Mouse (Mus musculus) CH12.LX (cell line): ENCODE measurements at regions not wholly inside any gene's neighbourhood (a gene's known extent, or its start where the extent isn't known, plus 50 kb on each side); places are given as distances from the start of the nearest gene placed in this dataset.

Source experiments
- CHD2 ChIP-seq: IDR thresholded peaks from 2 replicates; pipeline ENCODE4 v1.6.1; 2011; ENCODE audit warnings: low read length, improper control_type of control experiment
- CTCF ChIP-seq, 2 experiments: IDR thresholded peaks in 1 of 2; conservative IDR thresholded peaks in 1 of 2; 2 replicates each; pipeline ENCODE4 v1.5.1; 2011 to 2012; ENCODE audit warnings: low read depth in 2 of 2, low read length in 2 of 2, improper control_type of control experiment in 1 of 2, inconsistent platforms in 1 of 2, mild to moderate bottlenecking in 1 of 2, moderate library complexity in 1 of 2
- ELF1 ChIP-seq: IDR thresholded peaks from 2 replicates; pipeline ENCODE4 v1.6.1; 2014; ENCODE audit warnings: low read depth, mild to moderate bottlenecking, inconsistent platforms, low read length, improper control_type of control experiment
- EP300 ChIP-seq: IDR thresholded peaks from 2 replicates; pipeline ENCODE4 v1.6.1; 2011; ENCODE audit warnings: low read length, improper control_type of control experiment
- MAFK ChIP-seq: IDR thresholded peaks from 2 replicates; pipeline ENCODE4 v1.6.1; 2011; ENCODE audit warnings: low read length, improper control_type of control experiment; ENCODE audit not compliant: insufficient replicate concordance
- MAZ ChIP-seq: IDR thresholded peaks from 2 replicates; pipeline ENCODE4 v1.6.1; 2012; ENCODE audit warnings: low read depth, mild to moderate bottlenecking, inconsistent platforms, low read length, improper control_type of control experiment, moderate library complexity
- POLR2A ChIP-seq: IDR thresholded peaks from 2 replicates; pipeline ENCODE4 v1.6.1; 2011; ENCODE audit warnings: low read depth, mild to moderate bottlenecking, improper control_type of control experiment, low read length
- RAD21 ChIP-seq: IDR thresholded peaks from 2 replicates; pipeline ENCODE4 v1.6.1; 2011; ENCODE audit warnings: low read depth, mild to moderate bottlenecking, low read length, improper control_type of control experiment, moderate library complexity
- TBP ChIP-seq: conservative IDR thresholded peaks from 2 replicates; pipeline ENCODE4 v1.6.1; 2011; ENCODE audit warnings: low read depth, low read length, improper control_type of control experiment
- USF1 ChIP-seq: IDR thresholded peaks from 2 replicates; pipeline ENCODE4 v1.6.1; 2014; ENCODE audit warnings: low read depth, mild to moderate bottlenecking, inconsistent platforms, low read length, improper control_type of control experiment
- ZC3H11A ChIP-seq: IDR thresholded peaks from 2 replicates; pipeline ENCODE4 v1.6.1; 2012; ENCODE audit warnings: low read depth, mild to moderate bottlenecking, inconsistent platforms, low read length, improper control_type of control experiment

DNA sequence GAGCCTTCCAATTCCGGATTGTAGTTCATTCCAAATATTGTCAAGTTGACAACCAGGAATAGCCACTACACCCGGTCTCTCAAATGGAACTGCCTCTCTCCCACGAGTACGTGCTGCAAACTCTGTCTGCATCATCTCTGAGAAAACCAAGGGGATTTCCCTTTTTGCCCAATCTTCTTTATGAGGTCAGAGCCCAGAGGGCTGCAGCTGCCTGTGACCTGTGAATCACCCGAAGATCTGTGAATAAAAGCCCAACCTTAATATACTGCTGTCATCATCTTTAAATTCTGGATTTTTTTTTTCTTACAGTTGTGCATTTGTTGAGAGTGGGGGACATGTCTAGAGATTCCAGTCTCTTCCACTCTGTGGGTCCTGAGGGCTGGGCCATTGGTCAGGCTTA, 165.6 kb upstream of the Egln3 start:
- no peak for TF ChIP-seq CTCF (conservative IDR thresholded peaks at IDR 0.05 in 1 of 2, IDR thresholded peaks at IDR 0.05 in 1 of 2; ENCODE audit: low read depth in 2 of 2, low read length in 2 of 2)
- TF ChIP-seq POLR2A = no peak
- TF ChIP-seq USF1 = no peak
- TF ChIP-seq MAFK = no peak
- TF ChIP-seq ELF1 = no peak
- TF ChIP-seq EP300 = no peak
- no peak for TF ChIP-seq RAD21
- TF ChIP-seq ZC3H11A = no peak
- no peak for TF ChIP-seq TBP
- TF ChIP-seq MAZ = no peak
- no peak for TF ChIP-seq CHD2
